Mouse (Mus musculus): Measurements from ENCODE around the gene Ssxb3.
"Not testable (repeated sequence)": the region's sequence is repeated elsewhere in the genome, so short reads cannot be mapped to it uniquely, and the experiment has no call there.

The Ssxb3 gene

DNA sequence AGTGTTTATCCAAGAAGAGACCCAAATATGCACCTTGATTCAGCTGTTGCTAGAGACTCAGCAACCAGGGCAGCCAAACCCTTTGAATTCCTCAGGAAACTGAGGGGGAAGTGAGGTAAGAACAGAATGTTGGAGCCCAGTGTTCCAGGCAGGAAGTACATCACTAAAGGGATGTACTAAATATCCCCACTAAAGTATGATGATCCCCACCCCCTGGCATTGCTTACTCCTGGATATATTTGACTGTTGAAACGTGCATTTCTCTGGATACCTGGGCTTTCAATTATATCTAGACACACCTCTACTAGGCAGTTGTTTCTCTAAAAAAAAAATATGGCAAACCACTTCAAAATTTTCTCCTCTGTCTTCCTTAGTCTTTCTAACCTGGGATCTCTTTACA, at the start of gene Ssxb3:
Ssxb3 (minus strand) TSS at position 101 of the 400 bp plus-strand sequence.
- not testable (repeated sequence) for DNase-seq (ENCODE audit: low read depth, low spot score)

DNA sequence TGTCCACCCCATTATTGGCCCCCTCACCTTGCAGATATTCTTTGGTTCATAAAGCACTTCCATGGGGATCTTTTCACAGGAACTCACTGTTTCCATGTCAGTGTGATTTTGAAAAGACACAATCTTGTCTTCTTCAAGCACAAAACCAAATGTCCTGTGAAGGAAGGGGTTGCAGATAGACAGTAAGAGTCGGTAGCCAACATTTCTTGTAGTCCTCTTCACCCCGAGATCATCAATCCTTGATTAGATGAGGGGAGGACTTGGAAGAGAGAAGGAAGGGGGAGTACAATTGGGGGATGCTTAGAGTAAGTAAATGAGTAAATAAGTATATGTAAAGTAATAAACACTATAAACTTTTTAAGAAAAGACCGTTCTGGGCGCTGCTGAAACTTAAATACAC, 43.5 kb downstream of the Ssxb3 start, which contains the start of gene Ssxb6:
Ssxb6 (minus strand) TSS at position 101 of the 400 bp plus-strand sequence.
- not testable (repeated sequence) for DNase-seq (ENCODE audit: low read depth, low spot score)

Measured in R1 (cell line).